Mouse (Mus musculus) CH12.LX (cell line): Measurements from ENCODE around the gene Hid1.

Experiments
- CHD1 ChIP-seq: IDR thresholded peaks from 2 replicates; pipeline ENCODE4 v1.6.1; 2012; ENCODE audit warnings: low read depth, low read length, improper control_type of control experiment, inconsistent platforms
- CHD2 ChIP-seq: IDR thresholded peaks from 2 replicates; pipeline ENCODE4 v1.6.1; 2011; ENCODE audit warnings: low read length, improper control_type of control experiment
- CTCF ChIP-seq, 2 experiments: IDR thresholded peaks in 1 of 2; conservative IDR thresholded peaks in 1 of 2; 2 replicates each; pipeline ENCODE4 v1.5.1; 2011 to 2012; ENCODE audit warnings: low read depth in 2 of 2, low read length in 2 of 2, improper control_type of control experiment in 1 of 2, inconsistent platforms in 1 of 2, mild to moderate bottlenecking in 1 of 2, moderate library complexity in 1 of 2
- E2F4 ChIP-seq: IDR thresholded peaks from 2 replicates; pipeline ENCODE4 v1.6.1; 2011; ENCODE audit warnings: low read depth, low read length, improper control_type of control experiment; ENCODE audit not compliant: insufficient replicate concordance
- EP300 ChIP-seq: IDR thresholded peaks from 2 replicates; pipeline ENCODE4 v1.6.1; 2011; ENCODE audit warnings: low read length, improper control_type of control experiment
- ETS1 ChIP-seq: conservative IDR thresholded peaks from 2 replicates; pipeline ENCODE4 v1.6.1; 2012; ENCODE audit warnings: low read depth, mild to moderate bottlenecking, inconsistent platforms, low read length, improper control_type of control experiment, moderate library complexity
- GABPA ChIP-seq: IDR thresholded peaks from 2 replicates; pipeline ENCODE4 v1.6.1; 2012; ENCODE audit warnings: low read depth, low read length, improper control_type of control experiment, inconsistent platforms; ENCODE audit not compliant: insufficient replicate concordance
- HCFC1 ChIP-seq: IDR thresholded peaks from 2 replicates; pipeline ENCODE4 v1.6.1; 2012; ENCODE audit warnings: low read depth, mild to moderate bottlenecking, inconsistent platforms, low read length, improper control_type of control experiment
- MEF2A ChIP-seq: IDR thresholded peaks from 2 replicates; pipeline ENCODE4 v1.6.1; 2014; ENCODE audit warnings: low read depth, mild to moderate bottlenecking, inconsistent platforms, low read length, improper control_type of control experiment, borderline replicate concordance
- NELFE ChIP-seq: IDR thresholded peaks from 2 replicates; pipeline ENCODE4 v1.6.1; 2011; ENCODE audit warnings: low read depth, low read length, improper control_type of control experiment
- POLR2A ChIP-seq: IDR thresholded peaks from 2 replicates; pipeline ENCODE4 v1.6.1; 2011; ENCODE audit warnings: low read depth, mild to moderate bottlenecking, improper control_type of control experiment, low read length
- RAD21 ChIP-seq: IDR thresholded peaks from 2 replicates; pipeline ENCODE4 v1.6.1; 2011; ENCODE audit warnings: low read depth, mild to moderate bottlenecking, low read length, improper control_type of control experiment, moderate library complexity

DNA sequence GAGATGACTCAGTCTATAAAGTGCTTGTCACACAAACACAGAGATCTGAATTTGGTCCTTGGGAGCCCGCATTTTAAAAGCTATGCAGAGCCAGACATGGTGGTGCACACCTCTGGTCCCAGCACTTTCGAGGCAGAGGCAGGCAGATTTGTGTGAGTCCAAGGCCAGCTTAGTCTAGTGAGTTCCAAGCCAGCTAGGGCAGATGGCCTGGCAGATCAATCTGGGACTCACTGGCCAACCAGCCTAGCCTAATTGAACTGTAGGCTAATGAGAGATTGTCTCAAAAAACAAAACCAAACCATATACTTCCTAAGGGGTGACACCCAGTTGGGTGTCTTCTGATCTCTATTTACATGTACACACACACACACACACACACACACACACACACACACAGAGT, 26.3 kb downstream of the Hid1 start:
- TF ChIP-seq POLR2A (no peak), NELFE (no peak), CTCF (conservative IDR thresholded peaks at IDR 0.05 in 1 of 2, IDR thresholded peaks at IDR 0.05 in 1 of 2; ENCODE audit: low read depth in 2 of 2, low read length in 2 of 2) (no peak), CHD1 (no peak), ETS1 (no peak), GABPA (no peak), HCFC1 (no peak), RAD21 (no peak), E2F4 (no peak), MEF2A (no peak), CHD2 (no peak), EP300 (no peak)
